Mouse (Mus musculus) 3T3-L1 (cell line): Measurements from ENCODE around the gene Actl7a.

Experiments
- DNase-seq: peaks from one replicate; pipeline ENCODE4 v3.0.0-alpha.2; 2015; ENCODE audit warnings: low read depth, low spot score

Gene Actl7a

DNA sequence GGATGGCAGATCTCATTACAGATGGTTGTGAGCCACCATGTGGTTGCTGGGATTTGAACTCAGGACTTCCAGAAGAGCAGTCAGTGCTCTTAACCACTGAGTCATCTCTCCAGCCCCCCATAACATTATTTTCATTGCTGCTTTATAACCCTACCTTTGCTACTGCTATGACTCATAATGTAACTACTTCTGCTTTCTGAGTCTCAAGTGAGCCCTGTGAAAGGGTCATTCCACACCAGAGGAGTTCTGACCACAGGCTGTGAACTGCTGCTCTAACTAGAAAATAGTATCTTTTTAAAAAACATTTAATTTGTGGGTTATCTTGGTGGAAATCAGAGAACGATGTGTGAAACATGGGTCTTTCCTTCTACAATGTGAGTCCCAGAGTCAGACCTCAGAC, 14.5 kb downstream of the Actl7a start:
- DNase-seq, result no peak

DNA sequence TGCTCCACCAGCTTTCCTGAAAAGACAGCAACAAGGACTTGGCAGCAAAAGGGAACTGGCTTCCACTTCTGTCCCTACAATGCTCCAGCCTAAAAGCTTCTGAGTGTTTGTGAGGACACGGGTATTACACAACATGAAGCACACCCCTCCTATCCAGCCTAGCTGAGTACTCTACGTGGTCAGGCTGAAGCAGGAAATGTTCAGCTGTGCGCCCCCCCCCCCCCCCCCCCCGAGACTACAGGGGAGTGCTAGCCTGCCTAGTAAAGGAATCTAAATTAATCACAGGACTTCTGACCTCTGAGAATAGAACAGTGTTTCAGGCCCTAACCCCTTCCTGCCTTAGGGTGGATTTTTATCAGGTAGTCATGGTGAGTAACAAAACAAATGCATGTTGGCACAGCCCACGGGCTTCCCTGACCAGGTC, 24.7 kb downstream of the Actl7a start:
- no peak for DNase-seq

DNA sequence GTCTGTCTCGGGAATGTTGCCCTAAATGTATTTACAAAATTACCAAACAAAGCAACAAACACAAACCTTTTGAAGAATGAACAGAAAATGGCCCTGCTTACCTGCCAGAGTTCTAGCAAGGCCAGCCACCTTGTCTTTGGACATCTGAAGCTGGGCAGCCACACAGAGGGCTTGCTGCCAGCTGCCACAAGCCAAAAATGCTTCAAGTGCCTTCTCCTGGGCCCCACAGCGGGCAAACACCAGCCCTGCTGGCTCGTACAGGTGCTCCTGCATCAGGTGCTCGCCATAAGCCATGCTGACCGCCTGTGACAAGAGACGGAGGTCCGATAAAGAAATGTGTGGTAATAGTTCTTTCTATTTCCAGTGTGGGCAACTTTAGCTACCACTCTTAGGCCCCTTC, 25.7 kb downstream of the Actl7a start:
- DNase-seq, result no peak

DNA sequence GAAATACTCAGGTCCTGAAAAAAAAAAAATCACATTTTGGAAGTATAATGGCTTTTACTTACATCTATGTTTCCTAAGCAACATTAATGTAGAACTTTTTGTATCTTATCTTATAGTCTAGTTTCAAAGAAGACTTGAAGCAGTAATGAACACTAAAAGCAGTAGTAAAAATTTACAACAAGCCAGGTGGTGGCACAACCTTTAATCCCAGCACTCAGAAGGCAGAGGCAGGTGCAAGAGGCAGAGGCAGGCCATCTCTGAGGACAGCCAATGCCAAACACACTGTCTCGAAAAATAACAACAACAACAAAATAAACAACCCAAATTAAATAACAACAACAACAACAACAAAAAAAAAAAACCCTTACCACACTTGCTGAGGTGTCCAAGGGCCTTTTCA, 27.9 kb downstream of the Actl7a start:
- no peak for DNase-seq

DNA sequence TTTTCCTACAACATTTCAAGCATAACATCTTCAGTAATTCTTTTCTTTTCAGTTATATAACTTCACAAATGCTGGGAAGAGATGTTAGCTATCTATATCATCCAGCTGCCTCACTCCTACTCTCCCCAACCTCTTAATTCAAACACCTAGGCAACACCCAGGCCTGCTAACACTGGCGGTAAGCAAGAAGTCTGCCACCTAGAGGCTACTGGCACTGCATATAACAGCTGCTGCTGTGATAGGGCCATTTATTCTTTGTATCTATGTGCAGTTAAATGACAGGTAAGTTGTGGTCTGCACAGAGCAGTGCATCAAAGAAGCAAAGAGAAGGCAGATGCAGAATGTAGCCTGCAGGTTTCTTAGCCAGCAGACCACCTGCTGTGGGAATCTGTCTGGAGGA, 48.2 kb downstream of the Actl7a start:
- DNase-seq, result peak; percentile 38
